Comparison of ENCODE assay signal across 14 mouse cellular contexts in the genomic region with DNA sequence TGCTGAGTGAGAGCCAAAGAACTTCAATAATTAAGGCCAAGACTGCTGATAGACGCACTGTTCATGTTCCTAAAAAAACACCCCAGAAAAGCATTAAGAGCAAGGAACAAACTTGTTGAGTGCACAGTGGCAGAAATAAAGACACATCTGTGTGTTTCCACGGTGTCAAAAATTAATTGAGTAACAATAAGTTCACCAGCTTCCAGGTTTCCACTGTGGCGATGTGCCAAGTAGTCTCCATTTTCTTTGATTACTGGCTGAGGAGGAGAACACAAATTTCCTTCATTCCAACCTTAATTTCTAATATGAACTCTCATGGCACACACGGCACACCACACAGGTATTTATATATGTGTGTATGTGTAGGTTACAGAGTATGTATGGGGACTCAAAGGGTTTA. TPM values are rescaled to one million over a fixed set of nuclear protein-coding genes. Genes with fewer than 3 reads are reported as not detected.
A peak's percentile ranks its signal among the peaks of the same experiment; 100 is the strongest.
DNase-seq lines count a peak whose midpoint lies in the region; ATAC-seq lines count a peak whose summit lies in the region.
"Had no signal": no experiment of that assay in that cellular context is flagged by ENCODE, and none has a peak within 500 bp of the region (broad histone marks: within the 10 kb centered on the region; RNA-seq: fewer than 3 reads in every experiment).

No protein-coding gene starts in this region.

- no peak overlapping the region for H3K4me3 ChIP-seq in forebrain, embryonic 13.5 days
- no peak overlapping the region for H3K4me3 ChIP-seq in forebrain, embryonic 12.5 days (replicated peaks)
- H3K4me3 ChIP-seq in hindbrain, embryonic 10.5 days: no peak overlapping the region
- no peak overlapping the region for H3K4me3 ChIP-seq in hindbrain, embryonic 11.5 days (ENCODE audit: low read depth, low read length)
- peak overlapping the region; percentile 63 for H3K4me3 ChIP-seq in liver, embryonic 12.5 days
- H3K4me3 ChIP-seq in liver, embryonic 16.5 days (ENCODE audit: low read depth, low read length): peak overlapping the region; percentile 64
- no peak overlapping the region for H3K4me3 ChIP-seq in intestine, embryonic 16.5 days (ENCODE audit: low read length)
- H3K4me3 ChIP-seq: hindbrain, embryonic 12.5 days; kidney, embryonic 15.5 days; limb, embryonic 12.5 days had no signal

- 0 out of 2 replicates have a peak overlapping the region, but pooled peaks have one; percentile 16 for H3K27ac ChIP-seq in forebrain, embryonic 13.5 days
- H3K27ac ChIP-seq in forebrain, embryonic 12.5 days: no peak overlapping the region
- H3K27ac ChIP-seq in hindbrain, embryonic 10.5 days: peak overlapping the region; percentile 62
- no peak overlapping the region for H3K27ac ChIP-seq in hindbrain, embryonic 11.5 days (ENCODE audit: low read depth, low read length)
- peak overlapping the region; percentile 95 for H3K27ac ChIP-seq in liver, embryonic 12.5 days
- H3K27ac ChIP-seq in liver, embryonic 16.5 days (ENCODE audit: low read length): peak overlapping the region; percentile 95
- no peak overlapping the region for H3K27ac ChIP-seq in intestine, embryonic 16.5 days (ENCODE audit: low read length)
- H3K27ac ChIP-seq: hindbrain, embryonic 12.5 days; kidney, embryonic 15.5 days had no signal

- no peak overlapping the region for H3K4me2 ChIP-seq in forebrain, embryonic 13.5 days
- no peak overlapping the region for H3K4me2 ChIP-seq in forebrain, embryonic 12.5 days
- H3K4me2 ChIP-seq in hindbrain, embryonic 11.5 days (replicated peaks; ENCODE audit: low read depth, low read length): no peak overlapping the region
- peak overlapping the region; percentile 74 for H3K4me2 ChIP-seq in liver, embryonic 12.5 days
- peak overlapping the region; percentile 70 for H3K4me2 ChIP-seq in liver, embryonic 16.5 days (ENCODE audit: low read depth, low read length)
- no peak overlapping the region for H3K4me2 ChIP-seq in intestine, embryonic 16.5 days (ENCODE audit: low read depth, low read length)
- H3K4me2 ChIP-seq: hindbrain, embryonic 12.5 days; kidney, embryonic 15.5 days had no signal

- peaks cover 19% of the 10 kb centered on the region for H3K4me1 ChIP-seq in forebrain, embryonic 13.5 days
- H3K4me1 ChIP-seq in forebrain, embryonic 12.5 days: peaks cover 13% of the 10 kb centered on the region; the same call in 1 of the 2 replicates
- peaks cover 41% of the 10 kb centered on the region for H3K4me1 ChIP-seq in hindbrain, embryonic 10.5 days (replicated peaks)
- no peaks in the 10 kb centered on the region for H3K4me1 ChIP-seq in hindbrain, embryonic 11.5 days (replicated peaks; ENCODE audit: control insufficient read depth, insufficient read depth, low read length)
- H3K4me1 ChIP-seq in liver, embryonic 12.5 days: peaks cover 72% of the 10 kb centered on the region
- H3K4me1 ChIP-seq in liver, embryonic 16.5 days (ENCODE audit: control insufficient read depth, low read depth, low read length): peaks cover 34% of the 10 kb centered on the region
- H3K4me1 ChIP-seq in intestine, embryonic 16.5 days (ENCODE audit: control insufficient read depth, insufficient read depth, low read length): no peaks in the 10 kb centered on the region

- no peak for DNase-seq in hindbrain, embryonic 10.5 days (ENCODE audit: low spot score)
- no peak for DNase-seq in hindbrain, embryonic 11.5 days (ENCODE audit: low spot score)
- DNase-seq: lung, embryonic 14.5 days; lung, postnatal 36 days; right cerebral cortex, postnatal 4 days; thymus, adult 2 months had no signal

- H3K9me3 ChIP-seq in forebrain, embryonic 13.5 days (replicated peaks): no peaks in the 10 kb centered on the region
- H3K9me3 ChIP-seq in forebrain, embryonic 12.5 days: no peaks in the 10 kb centered on the region
- no peaks in the 10 kb centered on the region for H3K9me3 ChIP-seq in hindbrain, embryonic 10.5 days
- no peaks in the 10 kb centered on the region for H3K9me3 ChIP-seq in hindbrain, embryonic 11.5 days (ENCODE audit: control insufficient read depth, low read length)
- H3K9me3 ChIP-seq in liver, embryonic 12.5 days (replicated peaks): no peaks in the 10 kb centered on the region
- no peaks in the 10 kb centered on the region for H3K9me3 ChIP-seq in liver, embryonic 16.5 days (replicated peaks; ENCODE audit: control insufficient read depth, low read length)
- no peaks in the 10 kb centered on the region for H3K9me3 ChIP-seq in intestine, embryonic 16.5 days (ENCODE audit: control insufficient read depth, low read length)
- H3K9me3 ChIP-seq: hindbrain, embryonic 12.5 days; kidney, embryonic 15.5 days; limb, embryonic 12.5 days had no signal

- ATAC-seq in forebrain, embryonic 13.5 days: no peak
- no peak for ATAC-seq in forebrain, embryonic 12.5 days (ENCODE audit: low FRiP score)
- no peak for ATAC-seq in hindbrain, embryonic 11.5 days (ENCODE audit: low FRiP score)
- no peak for ATAC-seq in liver, embryonic 12.5 days
- no peak for ATAC-seq in liver, embryonic 16.5 days (ENCODE audit: low read depth)
- no peak for ATAC-seq in intestine, embryonic 16.5 days

- no peaks in the 10 kb centered on the region for H3K36me3 ChIP-seq in forebrain, embryonic 13.5 days (ENCODE audit: poor library complexity, severe bottlenecking)
- H3K36me3 ChIP-seq in forebrain, embryonic 12.5 days (replicated peaks): no peaks in the 10 kb centered on the region
- H3K36me3 ChIP-seq in hindbrain, embryonic 10.5 days: no peaks in the 10 kb centered on the region
- no peaks in the 10 kb centered on the region for H3K36me3 ChIP-seq in hindbrain, embryonic 11.5 days (ENCODE audit: control insufficient read depth, insufficient read depth, low read length)
- H3K36me3 ChIP-seq in liver, embryonic 12.5 days: no peaks in the 10 kb centered on the region
- H3K36me3 ChIP-seq in liver, embryonic 16.5 days (ENCODE audit: control insufficient read depth, insufficient read depth): no peaks in the 10 kb centered on the region
- H3K36me3 ChIP-seq in intestine, embryonic 16.5 days (ENCODE audit: control insufficient read depth, insufficient read depth, low read length): no peaks in the 10 kb centered on the region
- H3K36me3 ChIP-seq: hindbrain, embryonic 12.5 days; kidney, embryonic 15.5 days; limb, embryonic 12.5 days had no signal

- 74% methylated on average over 4 of the region's 4 CpGs for WGBS in forebrain, embryonic 13.5 days
- WGBS in forebrain, embryonic 12.5 days: 82% methylated on average over 4 of the region's 4 CpGs
- 85% methylated on average over 4 of the region's 4 CpGs for WGBS in hindbrain, embryonic 10.5 days
- WGBS in hindbrain, embryonic 11.5 days: 82% methylated on average over 4 of the region's 4 CpGs
- 85% methylated on average over 4 of the region's 4 CpGs for WGBS in liver, embryonic 12.5 days (ENCODE audit: insufficient replicate concordance)
- 81% methylated on average over 4 of the region's 4 CpGs for WGBS in liver, embryonic 16.5 days (ENCODE audit: insufficient replicate concordance)
- 75% methylated on average over 4 of the region's 4 CpGs for WGBS in intestine, embryonic 16.5 days

- no peak overlapping the region for H3K9ac ChIP-seq in forebrain, embryonic 13.5 days
- no peak overlapping the region for H3K9ac ChIP-seq in forebrain, embryonic 12.5 days
- no peak overlapping the region for H3K9ac ChIP-seq in hindbrain, embryonic 11.5 days (ENCODE audit: low read depth, low read length)
- H3K9ac ChIP-seq in liver, embryonic 12.5 days: peak overlapping the region; percentile 82
- H3K9ac ChIP-seq in liver, embryonic 16.5 days (ENCODE audit: low read depth, low read length): peak overlapping the region; percentile 74
- H3K9ac ChIP-seq in intestine, embryonic 16.5 days (ENCODE audit: low read depth, low read length): no peak overlapping the region
- H3K9ac ChIP-seq: hindbrain, embryonic 12.5 days; kidney, embryonic 15.5 days; limb, embryonic 12.5 days; lung, embryonic 14.5 days had no signal

- no peaks in the 10 kb centered on the region for H3K27me3 ChIP-seq in forebrain, embryonic 13.5 days
- no peaks in the 10 kb centered on the region for H3K27me3 ChIP-seq in forebrain, embryonic 12.5 days
- no peaks in the 10 kb centered on the region for H3K27me3 ChIP-seq in hindbrain, embryonic 10.5 days (ENCODE audit: insufficient read depth, poor library complexity, severe bottlenecking)
- H3K27me3 ChIP-seq in hindbrain, embryonic 11.5 days (ENCODE audit: control insufficient read depth, insufficient read depth, low read length): no peaks in the 10 kb centered on the region
- peaks cover 4% of the 10 kb centered on the region; the same call in 1 of the 2 replicates for H3K27me3 ChIP-seq in liver, embryonic 12.5 days (replicated peaks)
- no peaks in the 10 kb centered on the region for H3K27me3 ChIP-seq in liver, embryonic 16.5 days (ENCODE audit: control insufficient read depth, insufficient read depth, low read depth, low read length)
- no peaks in the 10 kb centered on the region for H3K27me3 ChIP-seq in intestine, embryonic 16.5 days (replicated peaks; ENCODE audit: control insufficient read depth, insufficient read depth, low read length)
- H3K27me3 ChIP-seq: hindbrain, embryonic 12.5 days; kidney, embryonic 15.5 days had no signal

RNA-seq across cellular contexts. Expression of gene Lrpap1, which starts 54.3 kb away (rescaled TPM):
- 95.2 and 104 TPM in 2 replicates for polyA plus RNA-seq in forebrain, embryonic 13.5 days (2015; fragmentation: Nextera tagmentation; extraction: Ambion mirVana)
- 94.7 and 96.2 TPM in 2 replicates for polyA plus RNA-seq in forebrain, embryonic 12.5 days (2016; fragmentation: Nextera tagmentation; extraction: Ambion mirVana)
- polyA plus RNA-seq in hindbrain, embryonic 10.5 days (2016; fragmentation: Nextera tagmentation; extraction: Ambion mirVana): 89.7 and 98.6 TPM in 2 replicates
- polyA plus RNA-seq in hindbrain, embryonic 11.5 days (2014; fragmentation: Nextera tagmentation; extraction: Ambion mirVana): 104 TPM in 2 replicates
- 77.1 and 78.4 TPM in 2 replicates for polyA plus RNA-seq in liver, embryonic 12.5 days (2016; fragmentation: Nextera tagmentation; extraction: Ambion mirVana)
- 90.6 and 92.1 TPM in 2 replicates for polyA plus RNA-seq in liver, embryonic 16.5 days (2015; fragmentation: Nextera tagmentation; extraction: Ambion mirVana)
- 78.4 and 82.6 TPM in 2 replicates for polyA plus RNA-seq in intestine, embryonic 16.5 days (2015; fragmentation: Nextera tagmentation; extraction: Ambion mirVana)

Comparison
In these comparisons a context has a peak if more than half of its experiments do, and no peak if none do; other contexts are left out.
1. H3K27ac ChIP-seq: peak in forebrain, embryonic 13.5 days (single experiment), hindbrain, embryonic 10.5 days (single experiment), liver, embryonic 12.5 days (single experiment) and liver, embryonic 16.5 days (single experiment); none in forebrain, embryonic 12.5 days (single experiment), hindbrain, embryonic 11.5 days (single experiment) and intestine, embryonic 16.5 days (single experiment).
2. H3K4me2 ChIP-seq: peak in liver, embryonic 12.5 days (single experiment) and liver, embryonic 16.5 days (single experiment); none in forebrain, embryonic 13.5 days (single experiment), forebrain, embryonic 12.5 days (single experiment), hindbrain, embryonic 11.5 days (single experiment) and intestine, embryonic 16.5 days (single experiment).
3. H3K4me3 ChIP-seq: peak in liver, embryonic 12.5 days (single experiment) and liver, embryonic 16.5 days (single experiment); none in forebrain, embryonic 13.5 days (single experiment), forebrain, embryonic 12.5 days (single experiment), hindbrain, embryonic 10.5 days (single experiment), hindbrain, embryonic 11.5 days (single experiment) and intestine, embryonic 16.5 days (single experiment).
4. H3K9ac ChIP-seq: peak in liver, embryonic 12.5 days (single experiment) and liver, embryonic 16.5 days (single experiment); none in forebrain, embryonic 13.5 days (single experiment), forebrain, embryonic 12.5 days (single experiment), hindbrain, embryonic 11.5 days (single experiment) and intestine, embryonic 16.5 days (single experiment).